Mouse (Mus musculus) small intestine, adult 2 months (tissue): ENCODE results near the gene Antxr1. TPM values are rescaled to one million over a fixed set of nuclear protein-coding genes. Genes with fewer than 3 reads are reported as not detected.
"Not testable (repeated sequence)": the region's sequence is repeated elsewhere in the genome, so short reads cannot be mapped to it uniquely, and the experiment has no call there.

Experiments used
- H3K27ac ChIP-seq: fragments of 200-500 bp; 2 replicates; pipeline ENCODE4 v1.5.1; 2012; ENCODE audit warnings: low read depth, low read length, control low read depth, inconsistent platforms; ENCODE audit not compliant: insufficient read depth
- H3K27me3 ChIP-seq: fragments of 200-500 bp; 2 replicates; pipeline ENCODE4 v1.6.1; 2012; ENCODE audit warnings: mild to moderate bottlenecking, moderate library complexity, low read length, inconsistent platforms; ENCODE audit not compliant: control insufficient read depth, insufficient read depth
- H3K36me3 ChIP-seq: fragments of 200-500 bp; 2 replicates; pipeline ENCODE4 v1.6.1; 2012; ENCODE audit warnings: mild to moderate bottlenecking, low read length, control low read depth, inconsistent platforms; ENCODE audit not compliant: control insufficient read depth, insufficient read depth
- H3K4me1 ChIP-seq: fragments of 200-500 bp; 2 replicates; pipeline ENCODE4 v1.6.1; 2012; ENCODE audit warnings: low read length, inconsistent platforms, mixed read lengths; ENCODE audit not compliant: control insufficient read depth, insufficient read depth, insufficient read length
- H3K4me3 ChIP-seq: fragments of 200-500 bp; 2 replicates; pipeline ENCODE4 v1.5.1; 2012; ENCODE audit warnings: low read depth, mild to moderate bottlenecking, control low read depth, inconsistent platforms, low read length, moderate library complexity
- CTCF ChIP-seq: fragments of 200-500 bp; IDR thresholded peaks from 2 replicates; pipeline ENCODE4 v1.5.1; 2012; ENCODE audit warnings: low read depth, mild to moderate bottlenecking, control low read depth, inconsistent platforms, low read length, moderate library complexity, mixed read lengths; ENCODE audit not compliant: insufficient replicate concordance, insufficient read length; ENCODE audit errors: extremely low read depth
- POLR2A ChIP-seq: fragments of 200-500 bp; IDR thresholded peaks from 2 replicates; pipeline ENCODE4 v1.6.1; 2012; ENCODE audit warnings: low read depth, mild to moderate bottlenecking, control low read depth, inconsistent platforms, low read length, moderate library complexity
- WGBS: fragments of 180-500 bp; shearing (Covaris S2); methylation state at CpG from one replicate; pipeline ENCODE4 v1.1.7; 2018; 5-methylcytosine and 5-hydroxymethylcytosine counted together
- polyA plus RNA-seq: library from polyadenylated mRNA; depleted of rRNA; stranded (reverse); fragments of >200 nt; gene quantifications from 2 replicates; pipeline ENCODE4 v1.2.3, GENCODE M21; 2012

Antxr1 gene
- polyA plus RNA-seq, 1 experiment = 3.9 TPM

GRCm38 (mm10) chr6:87101281-87101954 lies 234.2 kb downstream of the Antxr1 start:
- peak; percentile 67 for TF ChIP-seq CTCF
- TF ChIP-seq POLR2A = no peak
- no peak overlapping the region for H3K27ac ChIP-seq
- 9% methylated on average over 12 of the region's 12 CpGs for WGBS
- H3K36me3 ChIP-seq = no peaks in the 10 kb centered on the region
- no peaks in the 10 kb centered on the region for H3K27me3 ChIP-seq
- H3K4me1 ChIP-seq = 0 out of 2 replicates have a peak, but pooled peaks cover 3% of the 10 kb centered on the region
- peak overlapping the region; percentile 37 for H3K4me3 ChIP-seq

- H3K4me3 ChIP-seq = no peak overlapping the region
- WGBS = 89% methylated on average over 9 of the region's 9 CpGs
- no peaks in the 10 kb centered on the region for H3K36me3 ChIP-seq
- TF ChIP-seq POLR2A = no peak
- TF ChIP-seq CTCF = no peak
- H3K4me1 ChIP-seq = 0 out of 2 replicates have a peak, but pooled peaks cover 3% of the 10 kb centered on the region
- H3K27ac ChIP-seq = peak overlapping the region; percentile 43
- no peaks in the 10 kb centered on the region for H3K27me3 ChIP-seq
These were observed 235.2 kb downstream of the Antxr1 start for GRCm38 (mm10) chr6:87100297-87101020.

GRCm38 (mm10) chr6:87099671-87100296 lies 235.8 kb downstream of the Antxr1 start:
- Histone ChIP-seq H3K4me1 (0 out of 2 replicates have a peak, but pooled peaks cover 3% of the 10 kb centered on the region), H3K27me3 (no peaks in the 10 kb centered on the region), H3K4me3 (no peak overlapping the region), H3K36me3 (no peaks in the 10 kb centered on the region), H3K27ac (peak overlapping the region; percentile 43; the same call in 1 of the 2 replicates)
- WGBS = 58% methylated on average over 7 of the region's 7 CpGs
- TF ChIP-seq POLR2A = no peak
- no peak for TF ChIP-seq CTCF

- Histone ChIP-seq H3K36me3 (no peaks in the 10 kb centered on the region), H3K4me1 (0 out of 2 replicates have a peak, but pooled peaks cover 3% of the 10 kb centered on the region), H3K27ac (no peak overlapping the region), H3K4me3 (no peak overlapping the region), H3K27me3 (no peaks in the 10 kb centered on the region)
- TF ChIP-seq POLR2A = no peak
- TF ChIP-seq CTCF = no peak
- 40% methylated on average over 3 of the region's 3 CpGs for WGBS
These were observed 236.4 kb downstream of the Antxr1 start for GRCm38 (mm10) chr6:87099261-87099660.

GRCm38 (mm10) chr6:87093631-87094030 lies 242.0 kb downstream of the Antxr1 start:
- peaks cover 25% of the 10 kb centered on the region for H3K36me3 ChIP-seq
- not testable (repeated sequence) for H3K4me1 ChIP-seq, H3K27me3 ChIP-seq, H3K27ac ChIP-seq, H3K4me3 ChIP-seq
- WGBS = 91% methylated on average over 8 of the region's 8 CpGs

- Histone ChIP-seq H3K27ac (no peak overlapping the region), H3K36me3 (peaks cover 34% of the 10 kb centered on the region), H3K4me1 (no peaks in the 10 kb centered on the region), H3K4me3 (no peak overlapping the region), H3K27me3 (no peaks in the 10 kb centered on the region)
- WGBS = 91% methylated on average over 5 of the region's 5 CpGs
- TF ChIP-seq CTCF (no peak), POLR2A (no peak)
These were observed 243.1 kb downstream of the Antxr1 start for GRCm38 (mm10) chr6:87092476-87092875.

- Histone ChIP-seq H3K27ac (no peak overlapping the region), H3K4me3 (no peak overlapping the region), H3K27me3 (no peaks in the 10 kb centered on the region), H3K4me1 (no peaks in the 10 kb centered on the region), H3K36me3 (peaks cover 44% of the 10 kb centered on the region)
- 83% methylated on average over 3 of the region's 3 CpGs for WGBS
- TF ChIP-seq CTCF = no peak
- no peak for TF ChIP-seq POLR2A
These were observed 244.7 kb downstream of the Antxr1 start for GRCm38 (mm10) chr6:87090877-87091276.
